Mouse (Mus musculus): Measurements from ENCODE around the gene Cdh15. TPM values are rescaled to one million over a fixed set of nuclear protein-coding genes. Genes with fewer than 3 reads are reported as not detected.
A peak's percentile ranks its signal among the peaks of the same experiment; 100 is the strongest.

Gene Cdh15
- total RNA-seq, 2 experiments from 2014 or later = not detected

GRCm38 (mm10) chr8:122875186-122875585, 27.4 kb downstream of the Cdh15 start:
- no peak for ATAC-seq (replicated peaks; ENCODE audit: low FRiP score, poor library complexity, severe bottlenecking)

GRCm38 (mm10) chr8:122878231-122878630, 30.5 kb downstream of the Cdh15 start:
- no peak for ATAC-seq (replicated peaks; ENCODE audit: low FRiP score, poor library complexity, severe bottlenecking)

- ATAC-seq (replicated peaks; ENCODE audit: low FRiP score, poor library complexity, severe bottlenecking) = no peak
Observed at GRCm38 (mm10) chr8:122880302-122880701, 32.5 kb downstream of the Cdh15 start.

- ATAC-seq (replicated peaks; ENCODE audit: low FRiP score, poor library complexity, severe bottlenecking) = no peak
Observed at GRCm38 (mm10) chr8:122883671-122884070, 35.9 kb downstream of the Cdh15 start.

GRCm38 (mm10) chr8:122891440-122891839, 43.7 kb downstream of the Cdh15 start:
- no peak for ATAC-seq (replicated peaks; ENCODE audit: low FRiP score, poor library complexity, severe bottlenecking)

- ATAC-seq (replicated peaks; ENCODE audit: low FRiP score, poor library complexity, severe bottlenecking) = no peak
Observed at GRCm38 (mm10) chr8:122893451-122893850, 45.7 kb downstream of the Cdh15 start.

GRCm38 (mm10) chr8:122896317-122896716, 48.6 kb downstream of the Cdh15 start:
- ATAC-seq (replicated peaks; ENCODE audit: low FRiP score, poor library complexity, severe bottlenecking) = no peak

- no peak for ATAC-seq (replicated peaks; ENCODE audit: low FRiP score, poor library complexity, severe bottlenecking)
Observed at GRCm38 (mm10) chr8:122897200-122897599, 49.4 kb downstream of the Cdh15 start.

- ATAC-seq (replicated peaks; ENCODE audit: low FRiP score, poor library complexity, severe bottlenecking) = no peak
Observed at GRCm38 (mm10) chr8:122898018-122898417, 50.3 kb downstream of the Cdh15 start.

- no peak for ATAC-seq (replicated peaks; ENCODE audit: low FRiP score, poor library complexity, severe bottlenecking)
Observed at GRCm38 (mm10) chr8:122898473-122898872, 50.7 kb downstream of the Cdh15 start.

- no peak for ATAC-seq (replicated peaks; ENCODE audit: low FRiP score, poor library complexity, severe bottlenecking)
Observed at GRCm38 (mm10) chr8:122899085-122899484, 51.3 kb downstream of the Cdh15 start.

- no peak for ATAC-seq (replicated peaks; ENCODE audit: low FRiP score, poor library complexity, severe bottlenecking)
Observed at GRCm38 (mm10) chr8:122901476-122901875, 53.7 kb downstream of the Cdh15 start.

GRCm38 (mm10) chr8:122901892-122902515, 54.2 kb downstream of the Cdh15 start:
- no peak for ATAC-seq (replicated peaks; ENCODE audit: low FRiP score, poor library complexity, severe bottlenecking)

- ATAC-seq (replicated peaks; ENCODE audit: low FRiP score, poor library complexity, severe bottlenecking) = no peak
Observed at GRCm38 (mm10) chr8:122902581-122902980, 54.8 kb downstream of the Cdh15 start.

GRCm38 (mm10) chr8:122903002-122903401, 55.2 kb downstream of the Cdh15 start:
- no peak for ATAC-seq (replicated peaks; ENCODE audit: low FRiP score, poor library complexity, severe bottlenecking)

GRCm38 (mm10) chr8:122904496-122904895, 56.7 kb downstream of the Cdh15 start:
- no peak for ATAC-seq (replicated peaks; ENCODE audit: low FRiP score, poor library complexity, severe bottlenecking)

GRCm38 (mm10) chr8:122905346-122905745, 57.6 kb downstream of the Cdh15 start:
- ATAC-seq (replicated peaks; ENCODE audit: low FRiP score, poor library complexity, severe bottlenecking) = peak; percentile 68

GRCm38 (mm10) chr8:122906463-122907021, 58.8 kb downstream of the Cdh15 start:
- peak; percentile 90 for ATAC-seq (replicated peaks; ENCODE audit: low FRiP score, poor library complexity, severe bottlenecking)

GRCm38 (mm10) chr8:122912150-122912549, 64.4 kb downstream of the Cdh15 start:
- no peak for ATAC-seq (replicated peaks; ENCODE audit: low FRiP score, poor library complexity, severe bottlenecking)

GRCm38 (mm10) chr8:122912871-122913270, 65.1 kb downstream of the Cdh15 start:
- no peak for ATAC-seq (replicated peaks; ENCODE audit: low FRiP score, poor library complexity, severe bottlenecking)

GRCm38 (mm10) chr8:122916766-122917165, 69.0 kb downstream of the Cdh15 start:
- ATAC-seq (replicated peaks; ENCODE audit: low FRiP score, poor library complexity, severe bottlenecking) = no peak

All from erythroid progenitor cell, adult 5-6 weeks (primary cell).